Mouse (Mus musculus): ENCODE results near the gene Fndc4. TPM values are rescaled to one million over a fixed set of nuclear protein-coding genes. Genes with fewer than 3 reads are reported as not detected.

The Fndc4 gene
- polyA plus RNA-seq, 1 experiment, result 3.6 TPM

GRCm38 (mm10) chr5:31301866-31302265 is 6.0 kb upstream of the Fndc4 start:
- Histone ChIP-seq H3K4me3 (ENCODE audit: extremely low read depth, insufficient read depth, insufficient read length) (no peak overlapping the region), H3K4me1 (ENCODE audit: control insufficient read depth, insufficient read depth, insufficient read length) (no peaks in the 10 kb centered on the region; the same call in 1 of the 2 replicates), H3K27ac (ENCODE audit: insufficient read depth, low read length) (no peak overlapping the region), H3K27me3 (ENCODE audit: control insufficient read depth, insufficient read depth, low read length) (peaks cover 6% of the 10 kb centered on the region), H3K36me3 (ENCODE audit: control insufficient read depth, insufficient read depth, low read length) (no peaks in the 10 kb centered on the region)
- no peak for DNase-seq (ENCODE audit: low read depth in 1 of 2, low spot score in 2 of 2)
- TF ChIP-seq CTCF (IDR thresholded peaks at IDR 0.05; ENCODE audit: extremely low read depth, insufficient read depth, insufficient read length, insufficient replicate concordance) (no peak), POLR2A (IDR thresholded peaks at IDR 0.05; ENCODE audit: low read depth, low read length) (no peak)
- 51% methylated on average over 8 of the region's 8 CpGs for WGBS

GRCm38 (mm10) chr5:31298486-31298885 is 2.6 kb upstream of the Fndc4 start:
- H3K36me3 ChIP-seq (ENCODE audit: control insufficient read depth, insufficient read depth, low read length), result no peaks in the 10 kb centered on the region

GRCm38 (mm10) chr5:31297981-31298380 is 2.1 kb upstream of the Fndc4 start:
- H3K4me3 ChIP-seq (ENCODE audit: extremely low read depth, insufficient read depth, insufficient read length), result no peak overlapping the region
- DNase-seq (ENCODE audit: low read depth in 1 of 2, low spot score in 2 of 2), result no peak
- peaks cover 7% of the 10 kb centered on the region; the same call in 1 of the 2 replicates for H3K4me1 ChIP-seq (ENCODE audit: control insufficient read depth, insufficient read depth, insufficient read length)
- TF ChIP-seq POLR2A (IDR thresholded peaks at IDR 0.05; ENCODE audit: low read depth, low read length) (no peak), CTCF (IDR thresholded peaks at IDR 0.05; ENCODE audit: extremely low read depth, insufficient read depth, insufficient read length, insufficient replicate concordance) (no peak)
- WGBS, result 65% methylated on average over 3 of the region's 3 CpGs
- no peak overlapping the region for H3K27ac ChIP-seq (ENCODE audit: insufficient read depth, low read length)
- H3K27me3 ChIP-seq (ENCODE audit: control insufficient read depth, insufficient read depth, low read length), result peaks cover 15% of the 10 kb centered on the region
- no peaks in the 10 kb centered on the region for H3K36me3 ChIP-seq (ENCODE audit: control insufficient read depth, insufficient read depth, low read length)

More at GRCm38 (mm10) chr5:31298486-31298885, 2.6 kb upstream of the Fndc4 start:
- Histone ChIP-seq H3K4me1 (ENCODE audit: control insufficient read depth, insufficient read depth, insufficient read length) (peaks cover 7% of the 10 kb centered on the region; the same call in 1 of the 2 replicates), H3K27me3 (ENCODE audit: control insufficient read depth, insufficient read depth, low read length) (peaks cover 15% of the 10 kb centered on the region), H3K4me3 (ENCODE audit: extremely low read depth, insufficient read depth, insufficient read length) (no peak overlapping the region), H3K27ac (ENCODE audit: insufficient read depth, low read length) (no peak overlapping the region)
- TF ChIP-seq POLR2A (IDR thresholded peaks at IDR 0.05; ENCODE audit: low read depth, low read length) (no peak), CTCF (IDR thresholded peaks at IDR 0.05; ENCODE audit: extremely low read depth, insufficient read depth, insufficient read length, insufficient replicate concordance) (no peak)
- WGBS, result 15% methylated on average over 2 of the region's 2 CpGs
- DNase-seq (ENCODE audit: low read depth in 1 of 2, low spot score in 2 of 2), result no peak

- DNase-seq (ENCODE audit: low read depth in 1 of 2, low spot score in 2 of 2), result no peak
- H3K27ac ChIP-seq (ENCODE audit: insufficient read depth, low read length), result no peak within 1 kb of the TSS
- H3K27me3 ChIP-seq (ENCODE audit: control insufficient read depth, insufficient read depth, low read length), result peaks cover 15% of the 10 kb centered on the region
Observed at GRCm38 (mm10) chr5:31297047-31297757, 1.3 kb upstream of the Fndc4 start, which contains the start of gene Gckr. TSS of gene Gckr (plus strand) at chr5:31297443.

GRCm38 (mm10) chr5:31294964-31295605 is 795 bp downstream of the Fndc4 start:
- no peak overlapping the region for H3K27ac ChIP-seq (ENCODE audit: insufficient read depth, low read length)
- peaks cover 15% of the 10 kb centered on the region for H3K27me3 ChIP-seq (ENCODE audit: control insufficient read depth, insufficient read depth, low read length)
- DNase-seq (ENCODE audit: low read depth in 1 of 2, low spot score in 2 of 2), result no peak
- TF ChIP-seq CTCF (IDR thresholded peaks at IDR 0.05; ENCODE audit: extremely low read depth, insufficient read depth, insufficient read length, insufficient replicate concordance) (no peak), POLR2A (IDR thresholded peaks at IDR 0.05; ENCODE audit: low read depth, low read length) (no peak)
- H3K36me3 ChIP-seq (ENCODE audit: control insufficient read depth, insufficient read depth, low read length), result no peaks in the 10 kb centered on the region
- peaks cover 8% of the 10 kb centered on the region for H3K4me1 ChIP-seq (ENCODE audit: control insufficient read depth, insufficient read depth, insufficient read length)
- peak overlapping the region; percentile 51; the same call in 1 of the 2 replicates for H3K4me3 ChIP-seq (ENCODE audit: extremely low read depth, insufficient read depth, insufficient read length)
- 26% methylated on average over 29 of the region's 29 CpGs for WGBS

More at GRCm38 (mm10) chr5:31297047-31297757, 1.3 kb upstream of the Fndc4 start, which contains the start of gene Gckr:
- Histone ChIP-seq H3K36me3 (ENCODE audit: control insufficient read depth, insufficient read depth, low read length) (no peaks in the 10 kb centered on the region), H3K4me3 (ENCODE audit: extremely low read depth, insufficient read depth, insufficient read length) (no peak within 1 kb of the TSS), H3K4me1 (ENCODE audit: control insufficient read depth, insufficient read depth, insufficient read length) (peaks cover 7% of the 10 kb centered on the region; the same call in 1 of the 2 replicates)
- TF ChIP-seq CTCF (IDR thresholded peaks at IDR 0.05; ENCODE audit: extremely low read depth, insufficient read depth, insufficient read length, insufficient replicate concordance) (no peak), POLR2A (IDR thresholded peaks at IDR 0.05; ENCODE audit: low read depth, low read length) (no peak)
- 81% methylated on average over 13 of the region's 13 CpGs for WGBS

GRCm38 (mm10) chr5:31291361-31291688 is 4.6 kb downstream of the Fndc4 start:
- no peak for DNase-seq (ENCODE audit: low read depth in 1 of 2, low spot score in 2 of 2)
- peaks cover 11% of the 10 kb centered on the region for H3K27me3 ChIP-seq (ENCODE audit: control insufficient read depth, insufficient read depth, low read length)
- TF ChIP-seq CTCF (IDR thresholded peaks at IDR 0.05; ENCODE audit: extremely low read depth, insufficient read depth, insufficient read length, insufficient replicate concordance) (no peak), POLR2A (IDR thresholded peaks at IDR 0.05; ENCODE audit: low read depth, low read length) (no peak; the same call in 1 of the 2 replicates)
- no peaks in the 10 kb centered on the region for H3K36me3 ChIP-seq (ENCODE audit: control insufficient read depth, insufficient read depth, low read length)
- peak overlapping the region; percentile 90 for H3K27ac ChIP-seq (ENCODE audit: insufficient read depth, low read length)
- 7% methylated on average over 9 of the region's 9 CpGs for WGBS
- H3K4me1 ChIP-seq (ENCODE audit: control insufficient read depth, insufficient read depth, insufficient read length), result peaks cover 25% of the 10 kb centered on the region
- peak overlapping the region; percentile 68 for H3K4me3 ChIP-seq (ENCODE audit: extremely low read depth, insufficient read depth, insufficient read length)

Data from spleen, adult 2 months (tissue).